Mouse (Mus musculus) CH12.LX (cell line): ENCODE data around the gene Ppm1j. TPM values are rescaled to one million over a fixed set of nuclear protein-coding genes. Genes with fewer than 3 reads are reported as not detected.
A peak's percentile ranks its signal among the peaks of the same experiment; 100 is the strongest.

ENCODE experiments used
- DNase-seq: peaks from one replicate; pipeline ENCODE4 v3.0.0-alpha.2; 2013; ENCODE audit errors: extremely low read depth
- H3K27ac ChIP-seq: 2 replicates; pipeline ENCODE4 v1.5.1; 2012; ENCODE audit warnings: low read depth, mild to moderate bottlenecking, control low read depth, moderate library complexity; ENCODE audit not compliant: insufficient read depth
- H3K27me3 ChIP-seq: replicated peaks from 2 replicates; pipeline ENCODE3; 2012; ENCODE audit warnings: inconsistent platforms
- H3K36me3 ChIP-seq, 2 experiments: replicated peaks in 1 of 2; 2 replicates each; pipeline versions ENCODE3 to v1.6.1; 2012; ENCODE audit warnings: inconsistent platforms in 1 of 2, low read length in 1 of 2, mild to moderate bottlenecking in 1 of 2, mixed read lengths in 1 of 2, moderate library complexity in 1 of 2; ENCODE audit not compliant: control insufficient read depth in 1 of 2, insufficient read depth in 1 of 2
- H3K4me1 ChIP-seq, 2 experiments: 2 replicates each; pipeline ENCODE4 v1.6.1; 2012; ENCODE audit warnings: inconsistent platforms in 1 of 2, moderate library complexity in 1 of 2; ENCODE audit not compliant: insufficient read depth in 2 of 2, control insufficient read depth in 1 of 2
- H3K4me2 ChIP-seq: 2 replicates; pipeline ENCODE4 v1.6.1; 2012; ENCODE audit warnings: low read depth, mild to moderate bottlenecking, control low read depth; ENCODE audit not compliant: poor library complexity, insufficient read depth, severe bottlenecking
- H3K4me3 ChIP-seq, 3 experiments: fragments of 150-350 bp in 1 of 3; sonication (generic) in 1 of 3; replicated peaks in 1 of 3; 2 replicates each; pipeline versions ENCODE3 to v1.5.1; 2011 to 2012; ENCODE audit warnings: low read depth in 2 of 3, low read length in 2 of 3, mild to moderate bottlenecking in 2 of 3, moderate library complexity in 2 of 3, control low read depth in 1 of 3, improper control_type of control experiment in 1 of 3, inconsistent platforms in 1 of 3, mixed read lengths in 1 of 3; ENCODE audit not compliant: poor library complexity in 1 of 3
- H3K79me2 ChIP-seq: replicated peaks from 2 replicates; pipeline ENCODE4 v1.6.1; 2012; ENCODE audit warnings: mild to moderate bottlenecking, moderate library complexity; ENCODE audit not compliant: control insufficient read depth, poor library complexity, insufficient read depth, severe bottlenecking; ENCODE audit errors: extremely low read depth
- H3K9ac ChIP-seq: 2 replicates; pipeline ENCODE4 v1.6.1; 2012; ENCODE audit warnings: low read depth, mild to moderate bottlenecking, control low read depth, moderate library complexity; ENCODE audit not compliant: insufficient read depth
- H3K9me3 ChIP-seq: replicated peaks from 2 replicates; pipeline ENCODE3; 2012; ENCODE audit warnings: low read length, inconsistent platforms, mixed read lengths
- CHD1 ChIP-seq: IDR thresholded peaks from 2 replicates; pipeline ENCODE4 v1.6.1; 2012; ENCODE audit warnings: low read depth, low read length, improper control_type of control experiment, inconsistent platforms
- CHD2 ChIP-seq: IDR thresholded peaks from 2 replicates; pipeline ENCODE4 v1.6.1; 2011; ENCODE audit warnings: low read length, improper control_type of control experiment
- CTCF ChIP-seq, 2 experiments: IDR thresholded peaks in 1 of 2; conservative IDR thresholded peaks in 1 of 2; 2 replicates each; pipeline ENCODE4 v1.5.1; 2011 to 2012; ENCODE audit warnings: low read depth in 2 of 2, low read length in 2 of 2, improper control_type of control experiment in 1 of 2, inconsistent platforms in 1 of 2, mild to moderate bottlenecking in 1 of 2, moderate library complexity in 1 of 2
- E2F4 ChIP-seq: IDR thresholded peaks from 2 replicates; pipeline ENCODE4 v1.6.1; 2011; ENCODE audit warnings: low read depth, low read length, improper control_type of control experiment; ENCODE audit not compliant: insufficient replicate concordance
- ELF1 ChIP-seq: IDR thresholded peaks from 2 replicates; pipeline ENCODE4 v1.6.1; 2014; ENCODE audit warnings: low read depth, mild to moderate bottlenecking, inconsistent platforms, low read length, improper control_type of control experiment
- GABPA ChIP-seq: IDR thresholded peaks from 2 replicates; pipeline ENCODE4 v1.6.1; 2012; ENCODE audit warnings: low read depth, low read length, improper control_type of control experiment, inconsistent platforms; ENCODE audit not compliant: insufficient replicate concordance
- IRF4 ChIP-seq: IDR thresholded peaks from 2 replicates; pipeline ENCODE4 v1.6.1; 2014; ENCODE audit warnings: low read depth, mild to moderate bottlenecking, inconsistent platforms, low read length, improper control_type of control experiment
- JUN ChIP-seq: IDR thresholded peaks from 2 replicates; pipeline ENCODE4 v1.6.1; 2011; ENCODE audit warnings: low read depth, mild to moderate bottlenecking, low read length, improper control_type of control experiment, moderate library complexity; ENCODE audit not compliant: insufficient read depth
- JUND ChIP-seq: conservative IDR thresholded peaks from 2 replicates; pipeline ENCODE4 v1.6.1; 2011; ENCODE audit warnings: low read depth, low read length, improper control_type of control experiment
- MAX ChIP-seq: IDR thresholded peaks from 2 replicates; pipeline ENCODE4 v1.6.1; 2011; ENCODE audit warnings: low read length, improper control_type of control experiment
- MAZ ChIP-seq: IDR thresholded peaks from 2 replicates; pipeline ENCODE4 v1.6.1; 2012; ENCODE audit warnings: low read depth, mild to moderate bottlenecking, inconsistent platforms, low read length, improper control_type of control experiment, moderate library complexity
- MEF2A ChIP-seq: IDR thresholded peaks from 2 replicates; pipeline ENCODE4 v1.6.1; 2014; ENCODE audit warnings: low read depth, mild to moderate bottlenecking, inconsistent platforms, low read length, improper control_type of control experiment, borderline replicate concordance
- MXI1 ChIP-seq: IDR thresholded peaks from 2 replicates; pipeline ENCODE4 v1.6.1; 2011; ENCODE audit warnings: mild to moderate bottlenecking, low read depth, low read length, improper control_type of control experiment
- NELFE ChIP-seq: IDR thresholded peaks from 2 replicates; pipeline ENCODE4 v1.6.1; 2011; ENCODE audit warnings: low read depth, low read length, improper control_type of control experiment
- PAX5 ChIP-seq: IDR thresholded peaks from 2 replicates; pipeline ENCODE4 v1.6.1; 2012; ENCODE audit warnings: low read length, inconsistent platforms, mixed read lengths
- POLR2A ChIP-seq: IDR thresholded peaks from 2 replicates; pipeline ENCODE4 v1.6.1; 2011; ENCODE audit warnings: low read depth, mild to moderate bottlenecking, improper control_type of control experiment, low read length
- POLR2AphosphoS2 ChIP-seq: IDR thresholded peaks from 2 replicates; pipeline ENCODE4 v1.6.1; 2011; ENCODE audit warnings: low read depth, low read length, improper control_type of control experiment
- RAD21 ChIP-seq: IDR thresholded peaks from 2 replicates; pipeline ENCODE4 v1.6.1; 2011; ENCODE audit warnings: low read depth, mild to moderate bottlenecking, low read length, improper control_type of control experiment, moderate library complexity
- RCOR1 ChIP-seq: conservative IDR thresholded peaks from 2 replicates; pipeline ENCODE4 v1.6.1; 2012; ENCODE audit warnings: low read depth, mild to moderate bottlenecking, inconsistent platforms, low read length, improper control_type of control experiment
- SIN3A ChIP-seq: IDR thresholded peaks from 2 replicates; pipeline ENCODE4 v1.6.1; 2012; ENCODE audit warnings: low read length, improper control_type of control experiment, inconsistent platforms
- SMC3 ChIP-seq: IDR thresholded peaks from 2 replicates; pipeline ENCODE4 v1.6.1; 2011; ENCODE audit warnings: low read depth, low read length, improper control_type of control experiment
- TBP ChIP-seq: conservative IDR thresholded peaks from 2 replicates; pipeline ENCODE4 v1.6.1; 2011; ENCODE audit warnings: low read depth, low read length, improper control_type of control experiment
- UBTF ChIP-seq: IDR thresholded peaks from 2 replicates; pipeline ENCODE4 v1.6.1; 2012; ENCODE audit warnings: low read depth, mild to moderate bottlenecking, inconsistent platforms, low read length, improper control_type of control experiment, moderate library complexity
- USF1 ChIP-seq: IDR thresholded peaks from 2 replicates; pipeline ENCODE4 v1.6.1; 2014; ENCODE audit warnings: low read depth, mild to moderate bottlenecking, inconsistent platforms, low read length, improper control_type of control experiment
- ZC3H11A ChIP-seq: IDR thresholded peaks from 2 replicates; pipeline ENCODE4 v1.6.1; 2012; ENCODE audit warnings: low read depth, mild to moderate bottlenecking, inconsistent platforms, low read length, improper control_type of control experiment
- ZMIZ1 ChIP-seq: IDR thresholded peaks from 2 replicates; pipeline ENCODE4 v1.6.1; 2012; ENCODE audit warnings: low read depth, mild to moderate bottlenecking, inconsistent platforms, low read length, improper control_type of control experiment
- dilution Hi-C: fragments of 300-500 bp; cut with MboI; formaldehyde crosslinking; loops from 2 replicates; pipeline ENCODE4 v1.14.3; 2020; ENCODE audit warnings: low sequenced_read_pairs; ENCODE audit not compliant: extremely low pct_unique_long_range_greater_than_20kb, extremely low pct_ligation_motif_present
- in situ Hi-C: fragments of 300-500 bp; cut with MboI; formaldehyde crosslinking; loops from 3 replicates; pipeline ENCODE4 v1.14.3; 2019; ENCODE audit warnings: low sequenced_read_pairs, low pct_ligation_motif_present, low pct_unique_long_range_greater_than_20kb, mixed read lengths
- polyA plus RNA-seq: library from polyadenylated mRNA; unstranded; fragments of >175 nt; gene quantifications from 2 replicates; pipeline ENCODE4 v1.2.1, GENCODE M21; 2012; ENCODE audit warnings: low read depth; ENCODE audit not compliant: insufficient read length
- total RNA-seq, 2 experiments: library from RNA; depleted of rRNA; stranded (reverse); fragments of 300-350 nt in 1 of 2; fragments of >200 nt in 1 of 2; gene quantifications; 2 replicates each; pipeline ENCODE4 v1.2.3; 2012 to 2014

The Ppm1j gene
- total and polyA plus RNA-seq, 3 experiments, result 2.1 to 6.5 (median 6.4) TPM

DNA sequence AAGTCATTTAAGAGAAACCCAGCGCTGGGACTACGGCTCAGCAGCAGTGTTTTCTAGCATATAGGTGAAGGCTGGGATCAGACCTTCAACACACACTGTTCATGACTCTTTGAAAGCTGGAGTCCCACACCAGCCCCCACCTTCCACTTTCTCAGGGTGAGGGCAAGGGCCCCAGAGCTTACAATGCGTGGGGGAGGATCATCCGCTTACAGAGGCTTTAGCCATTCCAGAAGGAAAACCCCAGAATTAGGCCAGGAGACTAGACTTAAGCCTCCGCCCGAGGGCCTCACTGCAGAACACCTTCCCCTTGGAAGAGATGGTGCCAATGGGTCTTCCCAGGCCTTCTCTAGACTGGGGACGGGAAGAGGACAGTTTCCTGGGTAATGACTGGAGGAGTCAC is 7.6 kb upstream of the Ppm1j start:
- dilution Hi-C loops, result no loop called here
- TF ChIP-seq MXI1 (no peak), UBTF (no peak), POLR2AphosphoS2 (no peak)

DNA sequence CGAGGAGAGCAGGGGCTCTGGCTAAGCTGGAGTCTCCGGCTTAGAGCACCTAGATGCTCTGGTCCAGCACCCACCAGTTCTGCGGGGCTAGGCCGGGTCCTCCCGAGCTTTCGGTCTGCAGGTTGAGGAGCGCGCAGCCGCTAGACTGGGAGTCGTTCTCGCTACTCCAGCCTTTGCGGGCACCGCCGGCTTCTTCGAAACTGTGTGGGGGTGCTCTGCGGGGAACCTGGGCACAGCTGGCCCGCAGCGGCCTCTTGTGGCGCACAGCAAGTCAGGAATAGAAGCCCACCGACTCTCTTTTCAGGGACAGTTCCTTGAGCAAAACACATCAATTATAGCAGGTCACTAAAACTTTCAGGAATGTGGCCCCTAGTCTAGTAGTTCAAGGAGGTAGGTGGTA is 3.5 kb upstream of the Ppm1j start:
- Histone ChIP-seq H3K79me2 (no peaks in the 10 kb centered on the region), H3K4me1 (peaks cover under 1 to 13% of the 10 kb centered on the region in 2 experiments), H3K9me3 (no peaks in the 10 kb centered on the region), H3K36me3 (no peaks in the 10 kb centered on the region), H3K9ac (0 out of 2 replicates have a peak overlapping the region, but pooled peaks have one; percentile 1), H3K27ac (no peak overlapping the region), H3K4me3 (no peak overlapping the region), H3K27me3 (peaks cover 7% of the 10 kb centered on the region), H3K4me2 (peak overlapping the region; percentile 52)
- dilution Hi-C loops (no loop called here), in situ Hi-C loops (no loop called here)
- peak in 1 of 2 experiments; percentile 61; a peak in 2 of 4 replicates for TF ChIP-seq CTCF (conservative IDR thresholded peaks at IDR 0.05 in 1 of 2, IDR thresholded peaks at IDR 0.05 in 1 of 2; ENCODE audit: low read depth in 2 of 2, low read length in 2 of 2)
- TF ChIP-seq SMC3, result peak; percentile 34; the same call in 1 of the 2 replicates
- TF ChIP-seq RCOR1, result no peak
- no peak for TF ChIP-seq POLR2A
- TF ChIP-seq RAD21, result peak; percentile 31
- TF ChIP-seq E2F4, result no peak
- no peak for TF ChIP-seq SIN3A
- DNase-seq, result no peak

More for the DNA sequence above, 7.6 kb upstream of the Ppm1j start:
- Histone ChIP-seq H3K36me3 (no peaks in the 10 kb centered on the region), H3K4me2 (no peak overlapping the region), H3K27ac (no peak overlapping the region), H3K4me1 (peaks cover 0 to 9% of the 10 kb centered on the region in 2 experiments; a peak in 3 of 4 replicates), H3K9ac (no peak overlapping the region), H3K4me3 (no peak overlapping the region), H3K9me3 (no peaks in the 10 kb centered on the region), H3K79me2 (no peaks in the 10 kb centered on the region), H3K27me3 (peaks cover 3% of the 10 kb centered on the region)
- no peak for DNase-seq
- in situ Hi-C loops, result loop anchor here (5.0 kb wide), 1 partner anchor 56 kb away; no protein-coding TSS in a partner anchor

DNA sequence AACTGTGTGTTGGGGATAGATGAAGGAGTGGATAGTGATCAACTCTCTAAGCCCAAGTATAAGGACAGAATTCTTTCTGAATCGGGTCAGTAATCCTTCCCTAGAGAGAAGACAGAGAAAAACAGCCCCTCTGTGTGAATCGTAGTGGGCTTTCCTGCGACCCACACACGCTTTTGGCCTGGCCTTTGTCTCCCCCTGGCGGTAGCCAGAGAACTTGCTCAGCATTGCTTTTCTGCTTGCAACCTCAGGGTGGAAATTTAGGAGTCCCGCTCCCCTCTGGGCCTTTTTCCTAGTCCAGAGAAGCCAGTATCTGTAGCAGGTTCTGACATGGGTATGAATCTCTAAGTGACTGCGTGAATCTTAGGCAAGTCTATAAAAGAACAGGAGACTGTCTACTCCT is 907 bp upstream of the Ppm1j start:
- no peak overlapping the region for H3K9ac ChIP-seq
- peaks cover 3 to 26% of the 10 kb centered on the region in 2 experiments; a peak in 3 of 4 replicates for H3K4me1 ChIP-seq
- peaks cover 7% of the 10 kb centered on the region for H3K27me3 ChIP-seq
- H3K4me3 ChIP-seq, result no peak overlapping the region
- no peaks in the 10 kb centered on the region for H3K79me2 ChIP-seq
- H3K9me3 ChIP-seq, result no peaks in the 10 kb centered on the region
- peak overlapping the region; percentile 93 for H3K4me2 ChIP-seq
- no peak overlapping the region for H3K27ac ChIP-seq
- peak; percentile 55 for DNase-seq
- in situ Hi-C loops, result loop anchor here (10.0 kb wide), 2 partner anchors 185 to 275 kb away; partner anchors contain the start of genes Cttnbp2nl and Wnt2b
- dilution Hi-C loops, result no loop called here
- peaks cover 0 to 14% of the 10 kb centered on the region in 2 experiments for H3K36me3 ChIP-seq
- TF ChIP-seq POLR2AphosphoS2 (no peak), MEF2A (no peak; the same call in 1 of the 2 replicates), IRF4 (0 out of 2 replicates have a peak, but pooled peaks have one; percentile 37), MAX (peak; percentile 40; the same call in 1 of the 2 replicates), ZMIZ1 (no peak), RCOR1 (no peak), ELF1 (no peak), TBP (no peak), ZC3H11A (no peak), PAX5 (no peak), CHD2 (0 out of 2 replicates have a peak, but pooled peaks have one; percentile 16), JUND (no peak), USF1 (no peak), CHD1 (no peak), SIN3A (peak; percentile 28; the same call in 1 of the 2 replicates), GABPA (no peak), NELFE (0 out of 2 replicates have a peak, but pooled peaks have one; percentile 35), E2F4 (no peak), JUN (no peak), MAZ (no peak)
